Comparison of ENCODE assay signal across 8 mouse cellular contexts in the genomic region with DNA sequence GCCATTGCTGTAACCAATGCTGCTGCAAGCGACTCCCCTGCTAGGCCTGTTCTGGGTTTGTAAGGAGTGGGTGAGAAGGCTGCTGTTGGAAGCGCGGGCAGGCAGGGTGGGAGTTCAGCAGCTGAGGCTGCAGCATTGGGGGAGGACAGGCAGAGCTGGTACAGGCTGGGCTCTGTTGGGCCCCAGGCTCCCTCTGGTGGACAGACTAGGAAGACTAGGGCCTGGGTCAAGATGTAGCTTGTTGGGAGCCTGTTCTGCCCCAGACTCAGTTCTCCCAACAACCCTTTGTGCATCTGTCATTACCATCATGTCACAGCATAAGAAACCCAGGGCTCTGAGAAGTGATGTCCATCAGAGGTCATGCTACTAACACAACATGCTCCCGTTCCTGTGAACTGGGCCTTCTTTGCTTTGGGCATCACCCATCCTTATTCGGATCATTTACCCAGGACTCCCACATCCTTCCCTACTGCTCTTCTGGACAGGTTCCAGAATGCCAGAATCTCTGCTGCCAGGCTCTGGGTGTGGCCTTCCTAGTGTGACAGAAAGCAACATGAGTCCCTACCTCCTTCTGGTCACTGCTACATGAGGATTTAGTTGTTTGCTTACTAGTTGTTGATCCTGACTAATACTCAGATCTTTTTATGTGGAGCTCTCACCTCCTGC. TPM values are rescaled to one million over a fixed set of nuclear protein-coding genes. Genes with fewer than 3 reads are reported as not detected.
DNase-seq lines count a peak whose midpoint lies in the region; ATAC-seq and TF ChIP-seq lines count a peak whose summit lies in the region.

No protein-coding gene starts in this region.

- 0 out of 2 replicates have a peak, but pooled peaks have one; percentile 49 for ATAC-seq in erythroblast, adult 5-6 weeks (replicated peaks; ENCODE audit: low FRiP score, poor library complexity, severe bottlenecking)
- peak; percentile 62; the same call in 1 of the 2 replicates for ATAC-seq in heart, postnatal 0 days (ENCODE audit: insufficient read depth, low read depth)
- no peak for ATAC-seq in liver, embryonic 14.5 days (ENCODE audit: insufficient read depth)
- peak; percentile 81 for ATAC-seq in neural tube, embryonic 12.5 days (ENCODE audit: low FRiP score, low read depth)

- 0 out of 2 replicates have a peak, but pooled peaks cover 17% of the 10 kb centered on the region for H3K4me1 ChIP-seq in heart, postnatal 0 days (ENCODE audit: control insufficient read depth, insufficient read depth)
- no peaks in the 10 kb centered on the region for H3K4me1 ChIP-seq in liver, embryonic 14.5 days (replicated peaks; ENCODE audit: control insufficient read depth in 2 of 2, insufficient read depth in 2 of 2, low read length in 1 of 2)
- peaks cover 3% of the 10 kb centered on the region; the same call in 1 of the 2 replicates for H3K4me1 ChIP-seq in neural tube, embryonic 12.5 days

- H3K27ac ChIP-seq in heart, postnatal 0 days (ENCODE audit: low read depth) = no peak overlapping the region; the same call in 1 of the 2 replicates
- H3K27ac ChIP-seq in liver, embryonic 14.5 days = no peak overlapping the region
- no peak overlapping the region for H3K27ac ChIP-seq in neural tube, embryonic 12.5 days

- TF ChIP-seq CTCF in heart, postnatal 0 days (IDR thresholded peaks at IDR 0.05; ENCODE audit: low read depth) = peak; percentile 73
- peak; percentile 79 for TF ChIP-seq CTCF in liver, embryonic 14.5 days (IDR thresholded peaks at IDR 0.05; ENCODE audit: low read depth)

- peak; percentile 41 for DNase-seq in CD4-positive helper T cell, adult 2 months (ENCODE audit: low read depth, low spot score)
- DNase-seq in brain, adult 2 months (ENCODE audit: low read depth, low spot score) = peak; percentile 91
- peak; percentile 41 for DNase-seq in heart, postnatal 0 days (ENCODE audit: low spot score)
- peak; percentile 68 for DNase-seq in kidney, postnatal 14 days
- DNase-seq in liver, embryonic 14.5 days (ENCODE audit: low read depth in 3 of 3, low spot score in 3 of 3) = peak in 1 of 3 experiments; percentile 9
- peak; percentile 23 for DNase-seq in testis, postnatal 14 days (ENCODE audit: low spot score)

- H3K9ac ChIP-seq in heart, postnatal 0 days (replicated peaks; ENCODE audit: low read depth, low read length) = no peak overlapping the region
- no peak overlapping the region for H3K9ac ChIP-seq in liver, embryonic 14.5 days (replicated peaks)
- no peak overlapping the region for H3K9ac ChIP-seq in neural tube, embryonic 12.5 days

- H3K4me2 ChIP-seq in heart, postnatal 0 days (ENCODE audit: low read depth, low read length) = no peak overlapping the region
- H3K4me2 ChIP-seq in liver, embryonic 14.5 days (ENCODE audit: low read depth) = no peak overlapping the region
- no peak overlapping the region for H3K4me2 ChIP-seq in neural tube, embryonic 12.5 days (replicated peaks)

- WGBS in heart, postnatal 0 days = 21% methylated on average over 5 of the region's 5 CpGs
- 26% methylated on average over 5 of the region's 5 CpGs for WGBS in liver, embryonic 14.5 days (ENCODE audit: insufficient replicate concordance)
- 40% methylated on average over 5 of the region's 5 CpGs for WGBS in neural tube, embryonic 12.5 days

- no peaks in the 10 kb centered on the region for H3K9me3 ChIP-seq in heart, postnatal 0 days (replicated peaks; ENCODE audit: control insufficient read depth, low read length)
- no peaks in the 10 kb centered on the region for H3K9me3 ChIP-seq in liver, embryonic 14.5 days (ENCODE audit: control insufficient read depth, low read length)
- H3K9me3 ChIP-seq in neural tube, embryonic 12.5 days = no peaks in the 10 kb centered on the region

- peaks cover 29% of the 10 kb centered on the region; the same call in 1 of the 2 replicates for H3K27me3 ChIP-seq in heart, postnatal 0 days (ENCODE audit: control insufficient read depth, insufficient read depth, low read length)
- peaks cover 35% of the 10 kb centered on the region for H3K27me3 ChIP-seq in liver, embryonic 14.5 days (ENCODE audit: control insufficient read depth, insufficient read depth, low read length)
- peaks cover 51% of the 10 kb centered on the region for H3K27me3 ChIP-seq in neural tube, embryonic 12.5 days (replicated peaks)

- H3K4me3 ChIP-seq in heart, postnatal 0 days (ENCODE audit: low read depth, low read length) = no peak overlapping the region
- no peak overlapping the region for H3K4me3 ChIP-seq in liver, embryonic 14.5 days (ENCODE audit: insufficient read depth in 1 of 2, low read depth in 2 of 2, low read length in 2 of 2)
- H3K4me3 ChIP-seq in neural tube, embryonic 12.5 days = no peak overlapping the region

- no peaks in the 10 kb centered on the region for H3K36me3 ChIP-seq in heart, postnatal 0 days (replicated peaks; ENCODE audit: control insufficient read depth, insufficient read depth, low read length)
- H3K36me3 ChIP-seq in liver, embryonic 14.5 days (replicated peaks; ENCODE audit: control insufficient read depth, insufficient read depth, low read depth) = no peaks in the 10 kb centered on the region
- no peaks in the 10 kb centered on the region for H3K36me3 ChIP-seq in neural tube, embryonic 12.5 days

- TF ChIP-seq EP300 in heart, postnatal 0 days (IDR thresholded peaks at IDR 0.05; ENCODE audit: low read depth) = no peak
- no peak for TF ChIP-seq EP300 in liver, embryonic 14.5 days (IDR thresholded peaks at IDR 0.05; ENCODE audit: low read depth)

RNA-seq across cellular contexts. Expression of a gene that starts 3.5 kb away (rescaled TPM):
- 0.84 and 1.2 TPM in 2 replicates for total RNA-seq in erythroblast, adult 5-6 weeks (2015; ENCODE audit: low replicate concordance)
- 0.26 TPM in 1 of 2 replicates, not detected in the other for total RNA-seq in erythroblast, adult 5-6 weeks (2017; ENCODE audit: low replicate concordance)
- total RNA-seq in heart, postnatal 0 days (2014; rRNA removed; ENCODE audit: low replicate concordance) = 126 and 131 TPM in 2 replicates
- 51.7 and 54.3 TPM in 2 replicates for polyA plus RNA-seq in heart, postnatal 0 days (2015; fragmentation: Nextera tagmentation; extraction: Ambion mirVana)
- polyA plus RNA-seq in liver, embryonic 14.5 days (2012; rRNA removed) = 1.1 TPM in 2 replicates
- polyA plus RNA-seq in liver, embryonic 14.5 days (2014; fragmentation: Nextera tagmentation; extraction: Ambion mirVana) = 1.0 and 1.3 TPM in 2 replicates
- 2.6 and 3.0 TPM in 2 replicates for polyA plus RNA-seq in neural tube, embryonic 12.5 days (2016; fragmentation: Nextera tagmentation; extraction: Ambion mirVana)

Comparison
In these comparisons a context has a peak if more than half of its experiments do, and no peak if none do; other contexts are left out.
1. RNA of a gene that starts 3.5 kb away (polyA plus RNA-seq): 51.7 to 54.3 TPM in heart, postnatal 0 days; 2.6 to 3.0 TPM in neural tube, embryonic 12.5 days and 1.0 to 1.3 TPM in liver, embryonic 14.5 days; every median in the first group is over 10 times any median in the second.